8 mouse cellular contexts compared by ENCODE assay signal in genomic region chr17:21449669-21450068, GRCm38 (mm10). TPM values are rescaled to one million over a fixed set of nuclear protein-coding genes. Genes with fewer than 3 reads are reported as not detected.
A peak's percentile ranks its signal among the peaks of the same experiment; 100 is the strongest.
DNase-seq lines count a peak whose midpoint lies in the region; ATAC-seq and TF ChIP-seq lines count a peak whose summit lies in the region.

No protein-coding gene starts in this region.

- peak overlapping the region; percentile 82 to 99 for H3K4me3 ChIP-seq in ES-E14 (ENCODE audit: insufficient read depth in 1 of 2, low read depth in 1 of 2, low read length in 2 of 2, poor library complexity in 1 of 2, severe bottlenecking in 1 of 2)
- peak overlapping the region; percentile 63 for H3K4me3 ChIP-seq in forebrain, embryonic 12.5 days (replicated peaks)
- peak overlapping the region; percentile 97 for H3K4me3 ChIP-seq in thymus, adult 2 months (ENCODE audit: control insufficient read depth, insufficient read depth, low read length)

- no peak for TF ChIP-seq POLR2A in thymus, adult 2 months (IDR thresholded peaks at IDR 0.05; ENCODE audit: control insufficient read depth, extremely low read depth, insufficient read depth, low read length, poor library complexity)

- no peak for TF ChIP-seq CTCF in thymus, adult 2 months (IDR thresholded peaks at IDR 0.05; ENCODE audit: borderline replicate concordance, control insufficient read depth, extremely low read depth, insufficient read depth, low read length, poor library complexity)

- H3K36me3 ChIP-seq in ES-E14 (ENCODE audit: control insufficient read depth, insufficient read depth, low read length, poor library complexity, severe bottlenecking): peaks cover 2% of the 10 kb centered on the region; the same call in 1 of the 2 replicates
- H3K36me3 ChIP-seq in forebrain, embryonic 12.5 days (replicated peaks): no peaks in the 10 kb centered on the region
- no peaks in the 10 kb centered on the region for H3K36me3 ChIP-seq in thymus, adult 2 months (ENCODE audit: control insufficient read depth, insufficient read depth, low read length)

- peak; percentile 79 for DNase-seq in ES-E14 (ENCODE audit: low read depth, low spot score)
- DNase-seq in c-Kit-positive CD71-positive TER-119-negative erythroid progenitor cells, embryonic 14.5 days (ENCODE audit: low read depth): peak; percentile 83
- peak; percentile 57 to 76 for DNase-seq in heart, postnatal 14 days
- peak; percentile 80 for DNase-seq in layer of hippocampus, adult 11-12 months (ENCODE audit: low spot score)
- peak; percentile 78 to 85 for DNase-seq in lung, adult 18-20 months
- peak; percentile 79 for DNase-seq in thymus, adult 2 months

- H3K9ac ChIP-seq in ES-E14 (ENCODE audit: insufficient read depth, low read depth, low read length, poor library complexity, severe bottlenecking): peak overlapping the region; percentile 57; the same call in 1 of the 2 replicates
- H3K9ac ChIP-seq in forebrain, embryonic 12.5 days: peak overlapping the region; percentile 48

- peaks cover 0 to 2% of the 10 kb centered on the region in 2 experiments; a peak in 1 of 4 replicates for H3K4me1 ChIP-seq in ES-E14 (ENCODE audit: control insufficient read depth in 2 of 2, insufficient read depth in 2 of 2, low read length in 2 of 2, poor library complexity in 1 of 2)
- H3K4me1 ChIP-seq in forebrain, embryonic 12.5 days: peaks cover 9% of the 10 kb centered on the region
- peaks cover 3% of the 10 kb centered on the region for H3K4me1 ChIP-seq in thymus, adult 2 months (replicated peaks; ENCODE audit: control insufficient read depth, insufficient read depth, low read length)

- in situ Hi-C loops in ES-E14 (cut with MboI; ENCODE audit: low sequenced_read_pairs in 2 of 2, unreplicated experiment in 2 of 2): no loop called here

- ATAC-seq in forebrain, embryonic 12.5 days (ENCODE audit: low FRiP score): peak; percentile 82
- peak; percentile 69 for ATAC-seq in neutrophil, adult 5-6 weeks (ENCODE audit: extremely low read depth, insufficient number of reproducible peaks, low FRiP score, poor library complexity, severe bottlenecking)

- H3K9me3 ChIP-seq in ES-E14 (ENCODE audit: control insufficient read depth, insufficient read depth, low read depth, low read length): no peaks in the 10 kb centered on the region
- no peaks in the 10 kb centered on the region for H3K9me3 ChIP-seq in forebrain, embryonic 12.5 days

- H3K27me3 ChIP-seq in forebrain, embryonic 12.5 days: 0 out of 2 replicates have a peak, but pooled peaks cover 4% of the 10 kb centered on the region
- no peaks in the 10 kb centered on the region for H3K27me3 ChIP-seq in thymus, adult 2 months (ENCODE audit: control insufficient read depth, insufficient read depth, low read length)

- WGBS in forebrain, embryonic 12.5 days: 0% methylated on average over 3 of the region's 3 CpGs
- 3% methylated on average over 3 of the region's 3 CpGs for WGBS in thymus, adult 2 months

- intact Hi-C loops in heart, postnatal 14 days (cut with DNase I): loop anchor here (2.0 to 5.0 kb wide), 3 partner anchors 39 to 238 kb away; partner anchors contain the start of gene Zfp53

- H3K27ac ChIP-seq in ES-E14 (ENCODE audit: insufficient read depth, low read depth, low read length, poor library complexity, severe bottlenecking): no peak overlapping the region
- H3K27ac ChIP-seq in forebrain, embryonic 12.5 days: peak overlapping the region; percentile 80
- H3K27ac ChIP-seq in thymus, adult 2 months (ENCODE audit: control insufficient read depth, insufficient read depth, low read length): peak overlapping the region; percentile 66

- peak overlapping the region; percentile 58 for H3K4me2 ChIP-seq in forebrain, embryonic 12.5 days

TF ChIP-seq in ES-E14, 5 proteins besides CTCF, POLR2A, EP300 and RAD21:
- TF ChIP-seq HCFC1 (IDR thresholded peaks at IDR 0.05; ENCODE audit: borderline replicate concordance, insufficient read depth, low read length): no peak
- TF ChIP-seq ZC3H11A (IDR thresholded peaks at IDR 0.05; ENCODE audit: borderline replicate concordance, low read depth, low read length): 0 out of 2 replicates have a peak, but pooled peaks have one; percentile 30
- TF ChIP-seq ZNF384 (IDR thresholded peaks at IDR 0.05; ENCODE audit: low read depth, low read length): no peak
- TF ChIP-seq MAFK (IDR thresholded peaks at IDR 0.05; ENCODE audit: insufficient read depth, low read depth, low read length): no peak

RNA-seq across cellular contexts. Expression of gene Zfp51, which starts 0.5 kb away (rescaled TPM):
- 6.6 and 8.1 TPM in 2 replicates for total RNA-seq in ES-E14 (2012; rRNA removed)
- polyA plus RNA-seq in forebrain, embryonic 12.5 days (2016; fragmentation: Nextera tagmentation; extraction: Ambion mirVana): 10.9 and 13.9 TPM in 2 replicates
- 1 to 10 TPM; 5.8 to 6.5 TPM for total RNA-seq in heart, postnatal 14 days (2021)
- total RNA-seq in neutrophil, adult 5-6 weeks (2017): 19.9 and 22.0 TPM in 2 replicates
- polyA plus RNA-seq in thymus, adult 2 months (2012; rRNA removed): 2.0 and 2.7 TPM in 2 replicates

RNA-seq across cellular contexts. Expression of gene Zfp54, which starts 26.6 kb away (rescaled TPM):
- 2.7 and 3.3 TPM in 2 replicates for total RNA-seq in ES-E14 (2012; rRNA removed)
- 2.5 and 2.6 TPM in 2 replicates for polyA plus RNA-seq in forebrain, embryonic 12.5 days (2016; fragmentation: Nextera tagmentation; extraction: Ambion mirVana)
- total RNA-seq in heart, postnatal 14 days (2021): 1 to 10 TPM in 1 of 2 experiments, under 1 TPM in 1; 0.76 to 1.4 TPM
- 3.8 and 5.6 TPM in 2 replicates for total RNA-seq in neutrophil, adult 5-6 weeks (2017)
- 1.4 and 2.0 TPM in 2 replicates for polyA plus RNA-seq in thymus, adult 2 months (2012; rRNA removed)

RNA-seq across cellular contexts. Expression of gene Zfp53, which starts 39.1 kb away (rescaled TPM):
- total RNA-seq in ES-E14 (2012; rRNA removed): 5.0 and 5.9 TPM in 2 replicates
- polyA plus RNA-seq in forebrain, embryonic 12.5 days (2016; fragmentation: Nextera tagmentation; extraction: Ambion mirVana): 8.6 and 9.2 TPM in 2 replicates
- total RNA-seq in heart, postnatal 14 days (2021): 1 to 10 TPM; 2.4 to 2.9 TPM
- 38.8 and 40.4 TPM in 2 replicates for total RNA-seq in neutrophil, adult 5-6 weeks (2017)
- polyA plus RNA-seq in thymus, adult 2 months (2012; rRNA removed): 2.9 and 3.7 TPM in 2 replicates
